Mouse (Mus musculus): ENCODE results near the gene Itga9. TPM values are rescaled to one million over a fixed set of nuclear protein-coding genes. Genes with fewer than 3 reads are reported as not detected.
A peak's percentile ranks its signal among the peaks of the same experiment; 100 is the strongest.
"Not testable (repeated sequence)": the region's sequence is repeated elsewhere in the genome, so short reads cannot be mapped to it uniquely, and the experiment has no call there.

The Itga9 gene
- 10 to 100 TPM; 24.9 to 42.6 (median 36.7) TPM for total RNA-seq (2022)

- peak; percentile 78 for DNase-seq (ENCODE audit: low spot score)
Observed at GRCm38 (mm10) chr9:118606148-118606816, at the start of gene Itga9. Itga9 (plus strand) TSS chr9:118606690.

GRCm38 (mm10) chr9:118556951-118557780, 49.3 kb upstream of the Itga9 start:
- DNase-seq (ENCODE audit: low spot score): peak; percentile 44

DNA sequence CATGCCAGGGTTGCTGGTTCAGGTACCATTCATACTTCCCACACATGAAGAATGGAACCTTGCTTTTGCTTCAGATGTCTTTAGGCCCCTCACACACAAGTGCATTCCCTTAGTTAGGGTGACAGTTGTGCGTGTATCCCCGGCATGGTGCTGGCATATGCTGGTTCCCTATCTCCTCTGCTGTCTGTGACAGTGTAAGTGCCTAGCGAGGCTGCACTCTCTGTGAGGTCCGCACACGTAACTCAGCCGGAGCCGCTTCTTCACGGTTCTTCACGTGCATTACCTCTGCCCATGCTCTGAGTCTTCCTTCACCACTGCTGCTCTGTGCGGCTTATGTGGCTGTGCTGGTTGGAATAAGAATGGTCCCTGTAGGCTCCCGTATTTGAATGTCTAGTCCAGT, 43.1 kb upstream of the Itga9 start:
- DNase-seq (ENCODE audit: low spot score): no peak

GRCm38 (mm10) chr9:118563866-118564265, 42.6 kb upstream of the Itga9 start:
- DNase-seq (ENCODE audit: low spot score): no peak

DNA sequence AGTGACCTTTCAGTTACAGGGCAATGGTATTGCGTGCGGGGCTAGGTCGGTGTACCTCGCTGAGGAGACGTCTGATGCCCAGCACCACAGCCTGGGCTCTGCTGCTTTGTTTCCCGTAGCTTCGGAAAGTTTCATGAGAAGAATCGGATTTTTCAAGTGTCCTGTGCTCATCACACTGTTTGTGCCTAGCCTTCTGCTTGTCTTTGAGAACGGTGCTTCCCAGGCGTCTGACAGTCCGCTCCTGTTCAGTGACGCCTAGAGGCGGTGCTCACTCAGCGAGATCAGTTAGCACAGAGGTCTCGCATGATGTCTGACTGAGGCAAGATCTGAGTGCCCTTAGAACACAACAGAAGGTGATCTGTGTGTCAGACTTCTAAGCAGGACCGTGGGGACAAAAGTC, 41.8 kb upstream of the Itga9 start:
- no peak for DNase-seq (ENCODE audit: low spot score)

- no peak for DNase-seq (ENCODE audit: low spot score)
Observed at GRCm38 (mm10) chr9:118569328-118569727, 37.2 kb upstream of the Itga9 start.

DNA sequence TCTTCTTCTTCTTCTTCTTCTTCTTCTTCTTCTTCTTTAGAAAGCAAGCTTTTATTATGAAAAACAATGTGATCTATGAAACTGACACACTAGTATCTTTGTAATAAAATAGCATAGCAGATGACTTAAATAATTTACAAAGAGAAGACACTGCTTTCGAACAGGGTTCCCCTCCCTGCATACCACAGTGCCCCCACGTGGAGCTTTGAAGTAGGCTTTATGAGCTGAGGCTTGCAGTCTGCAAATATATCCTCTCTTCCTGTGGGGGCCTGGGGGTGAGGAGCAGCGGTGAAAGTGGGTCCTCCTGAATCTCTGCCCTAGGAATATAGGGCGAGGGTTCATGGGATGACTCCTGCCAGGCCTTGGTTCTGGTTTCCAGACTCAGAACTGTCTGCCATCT, 35.6 kb upstream of the Itga9 start:
- no peak for DNase-seq (ENCODE audit: low spot score)

- DNase-seq (ENCODE audit: low spot score): no peak
Observed at GRCm38 (mm10) chr9:118571701-118572100, 34.8 kb upstream of the Itga9 start.

DNA sequence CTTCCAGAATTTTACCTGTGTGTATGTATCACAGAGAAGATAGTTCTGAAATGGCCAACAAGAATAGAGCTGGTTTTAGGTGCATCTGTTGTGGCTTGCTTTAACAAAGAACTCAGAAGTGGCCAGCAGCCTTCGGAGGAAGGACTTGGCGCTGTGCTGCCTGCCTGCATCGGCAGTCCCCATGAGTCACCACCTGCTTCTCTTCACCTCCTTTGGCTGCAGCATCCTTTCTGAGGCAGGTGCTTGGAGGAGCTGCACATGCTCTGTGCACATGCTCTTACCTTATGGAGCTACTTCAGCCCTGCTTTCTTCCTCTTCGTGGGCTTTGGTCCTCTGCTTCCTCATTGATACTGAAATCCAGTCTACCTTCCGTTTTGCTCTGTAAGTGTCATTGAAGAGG, 31.6 kb upstream of the Itga9 start:
- no peak for DNase-seq (ENCODE audit: low spot score)

- DNase-seq (ENCODE audit: low spot score): no peak
Observed at GRCm38 (mm10) chr9:118580371-118580770, 26.1 kb upstream of the Itga9 start.

DNA sequence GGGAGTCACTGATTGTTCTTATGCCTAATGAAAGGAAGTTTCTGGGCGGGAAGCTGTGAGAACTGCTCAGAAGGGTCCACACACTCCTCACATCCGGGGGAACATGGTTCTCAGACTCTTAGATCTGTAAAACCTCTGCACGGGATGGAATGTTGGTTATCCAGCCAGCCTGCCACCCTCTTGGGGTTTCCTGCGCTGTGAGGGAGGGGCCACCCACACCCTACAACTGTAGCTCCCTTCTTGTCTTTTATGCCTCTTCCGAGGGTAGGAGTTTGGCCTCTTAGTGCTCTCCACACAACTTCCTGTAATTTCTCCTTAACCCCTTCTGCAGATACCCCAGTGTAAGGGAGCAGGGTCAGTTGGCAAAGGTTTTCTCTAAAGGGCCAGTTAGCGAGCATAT, 23.7 kb upstream of the Itga9 start:
- no peak for DNase-seq (ENCODE audit: low spot score)

- no peak for DNase-seq (ENCODE audit: low spot score)
Observed at GRCm38 (mm10) chr9:118584838-118585237, 21.7 kb upstream of the Itga9 start.

DNA sequence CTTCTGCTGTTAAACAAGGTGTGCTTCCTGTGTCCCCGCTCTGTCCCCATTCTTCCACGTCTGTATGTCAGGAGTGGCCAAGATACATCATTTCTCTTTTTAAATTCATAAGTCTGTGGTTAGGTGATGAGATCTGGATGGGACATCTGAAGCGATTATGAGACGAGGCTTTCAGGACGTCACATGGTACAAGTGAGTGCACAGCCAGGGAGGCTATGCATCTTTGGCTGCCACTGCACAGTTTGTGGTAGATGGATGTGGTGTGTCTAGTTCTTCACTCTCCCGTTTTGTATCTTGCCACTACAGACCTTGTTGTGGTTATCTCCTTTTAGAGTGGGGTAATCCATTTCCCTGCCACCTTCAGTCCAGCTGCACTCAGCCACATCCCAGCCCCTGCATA, 20.5 kb upstream of the Itga9 start:
- no peak for DNase-seq (ENCODE audit: low spot score)

DNA sequence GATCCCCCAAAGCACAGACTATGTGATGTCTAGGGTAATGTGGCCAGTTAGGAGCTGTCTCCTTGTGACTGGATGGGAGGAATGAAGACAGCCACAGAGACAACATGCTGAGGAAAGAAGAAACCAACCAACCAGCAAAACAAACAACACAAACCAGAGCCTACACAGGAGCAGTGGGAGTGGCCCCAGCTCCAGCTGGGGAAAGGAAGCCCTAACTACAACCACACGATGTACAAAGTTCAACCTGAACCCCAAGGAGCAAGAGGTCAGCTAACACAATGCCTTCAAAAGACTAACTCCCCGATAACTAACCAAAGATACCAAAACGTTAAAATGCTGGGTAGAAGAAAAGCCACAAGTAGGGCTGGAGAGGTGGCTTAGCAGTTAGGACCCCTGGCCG, 19.4 kb upstream of the Itga9 start:
- no peak for DNase-seq (ENCODE audit: low spot score)

GRCm38 (mm10) chr9:118589249-118589648, 17.2 kb upstream of the Itga9 start:
- DNase-seq (ENCODE audit: low spot score): no peak

DNA sequence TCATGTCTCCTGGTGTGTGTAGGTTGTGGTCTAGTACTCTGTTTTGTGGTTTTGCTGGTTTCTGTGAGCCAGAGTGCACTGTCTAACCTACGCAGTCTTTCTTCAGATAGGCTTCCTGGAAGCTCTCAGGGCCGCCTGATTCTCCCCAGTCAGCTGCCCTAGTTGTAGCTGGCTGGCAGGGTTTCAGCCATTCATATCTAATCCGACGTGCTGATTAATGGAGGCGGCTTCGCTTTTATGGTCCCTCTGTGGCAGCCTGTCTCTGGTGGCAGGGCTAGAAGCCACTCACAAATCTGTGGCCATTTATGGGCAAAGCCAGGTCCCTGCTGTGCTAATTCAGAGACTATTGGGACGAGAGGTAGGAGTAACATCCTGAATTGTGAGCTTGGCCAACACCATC, 16.3 kb upstream of the Itga9 start:
- peak; percentile 40 for DNase-seq (ENCODE audit: low spot score)

DNA sequence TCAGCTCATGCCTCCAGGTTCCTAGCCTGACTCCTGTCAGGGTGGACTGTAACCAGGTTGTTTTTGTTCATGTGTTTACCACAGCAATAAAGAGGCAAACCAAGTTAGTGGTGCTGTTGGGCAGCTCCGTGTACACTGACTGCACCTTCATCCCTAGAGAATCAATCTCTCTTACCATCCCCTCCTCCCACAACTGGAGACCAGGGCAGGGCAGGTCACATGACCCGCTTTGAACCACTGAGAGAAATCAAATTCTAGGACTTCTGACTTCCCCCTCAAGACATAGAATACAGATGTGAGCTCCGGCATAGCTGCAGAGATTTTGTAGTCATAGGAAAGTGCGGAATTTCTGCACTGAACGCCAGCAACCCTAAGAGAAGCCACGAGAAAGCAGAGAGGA, 14.9 kb upstream of the Itga9 start:
- DNase-seq (ENCODE audit: low spot score): no peak

GRCm38 (mm10) chr9:118592585-118593249, 13.8 kb upstream of the Itga9 start:
- DNase-seq (ENCODE audit: low spot score): no peak

GRCm38 (mm10) chr9:118593443-118593842, 13.0 kb upstream of the Itga9 start:
- no peak for DNase-seq (ENCODE audit: low spot score)

DNA sequence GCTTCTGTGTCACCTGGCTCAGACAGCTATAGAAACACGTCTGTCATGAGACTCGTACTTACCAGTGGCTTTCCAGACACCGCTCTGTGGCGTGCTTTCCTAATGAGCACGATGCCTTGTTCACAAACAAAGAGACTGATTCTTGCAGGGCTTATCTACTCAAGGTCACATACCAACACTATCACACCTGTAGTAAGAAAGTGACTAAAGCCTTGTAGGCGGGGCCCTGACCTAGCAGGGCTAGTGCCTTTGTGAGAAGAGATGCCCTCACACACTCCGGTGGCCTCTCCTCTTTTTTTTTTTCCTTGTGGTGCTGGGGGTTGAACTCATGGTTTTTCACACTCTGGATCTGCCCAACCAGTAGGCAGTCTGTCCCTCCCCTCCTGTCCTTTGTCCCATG, 9.7 kb upstream of the Itga9 start:
- no peak for DNase-seq (ENCODE audit: low spot score)

GRCm38 (mm10) chr9:118600393-118600792, 6.1 kb upstream of the Itga9 start:
- DNase-seq (ENCODE audit: low spot score): not testable (repeated sequence)

DNA sequence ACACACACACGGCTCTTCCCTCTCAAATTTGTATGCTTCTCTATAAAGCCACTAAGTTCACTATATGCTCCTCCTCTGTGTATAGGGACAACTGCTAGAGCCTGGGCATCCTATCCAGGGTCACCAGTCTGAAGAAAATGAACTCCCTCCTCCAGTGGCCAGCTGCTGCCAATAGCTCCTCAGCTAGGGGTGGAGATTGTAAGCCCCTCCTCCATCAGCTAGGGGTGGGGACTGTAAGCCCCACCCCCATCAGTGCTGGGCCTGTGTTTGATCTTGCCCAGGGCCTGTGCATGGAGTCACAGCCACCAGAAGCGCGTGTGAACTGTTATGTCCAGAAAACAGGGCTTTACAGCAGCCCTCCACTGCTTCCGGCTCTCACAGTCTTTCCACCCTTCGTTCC, 3.9 kb upstream of the Itga9 start:
- no peak for DNase-seq (ENCODE audit: low spot score)

All from heart, adult 8-10 months (tissue).